Mouse (Mus musculus) megakaryocyte progenitor cell, adult 5-6 weeks (primary cell): ENCODE measurements around the gene Myh13. TPM values are rescaled to one million over a fixed set of nuclear protein-coding genes. Genes with fewer than 3 reads are reported as not detected.

Experiments used
- ATAC-seq: replicated peaks from 2 replicates; pipeline ENCODE4 v1.8.0; 2016; ENCODE audit warnings: mild to moderate bottlenecking, moderate TSS enrichment, inconsistent platforms; ENCODE audit not compliant: poor library complexity
- total RNA-seq, 2 experiments: library from RNA; stranded (forward) in 1 of 2; stranded (reverse) in 1 of 2; fragments of 157-497, 149-512 nt in 1 of 2; fragments of 200-1000 nt in 1 of 2; gene quantifications; 2 replicates each; pipeline versions ENCODE4 v1.2.3 to v1.2.4; 2015 to 2017

Gene Myh13
- total RNA-seq (2015) (not detected in 2 replicates), total RNA-seq (2017) (not detected in 2 replicates)

DNA sequence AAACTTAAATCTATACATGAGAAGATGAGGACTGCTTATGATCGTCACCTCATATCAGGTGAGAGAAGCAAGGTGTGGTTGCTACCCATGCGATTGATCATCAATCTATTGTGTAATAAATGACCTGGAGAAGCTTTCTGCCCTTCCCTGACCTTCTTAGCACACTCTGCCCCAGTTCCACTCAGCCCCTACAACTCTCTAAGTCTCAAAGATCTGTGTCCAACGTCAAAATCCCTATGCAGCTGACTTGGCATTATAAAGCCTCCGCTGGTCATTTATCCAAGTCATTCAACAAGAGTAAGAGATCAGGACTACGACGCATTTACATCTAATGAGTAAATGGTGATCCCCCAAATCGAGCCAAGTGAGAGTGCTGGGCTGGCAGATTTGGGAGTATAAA lies at the start of gene Myh13:
Gene Myh13 (plus strand): TSS at position 301 of the 400 bp plus-strand sequence.
- no peak for ATAC-seq

DNA sequence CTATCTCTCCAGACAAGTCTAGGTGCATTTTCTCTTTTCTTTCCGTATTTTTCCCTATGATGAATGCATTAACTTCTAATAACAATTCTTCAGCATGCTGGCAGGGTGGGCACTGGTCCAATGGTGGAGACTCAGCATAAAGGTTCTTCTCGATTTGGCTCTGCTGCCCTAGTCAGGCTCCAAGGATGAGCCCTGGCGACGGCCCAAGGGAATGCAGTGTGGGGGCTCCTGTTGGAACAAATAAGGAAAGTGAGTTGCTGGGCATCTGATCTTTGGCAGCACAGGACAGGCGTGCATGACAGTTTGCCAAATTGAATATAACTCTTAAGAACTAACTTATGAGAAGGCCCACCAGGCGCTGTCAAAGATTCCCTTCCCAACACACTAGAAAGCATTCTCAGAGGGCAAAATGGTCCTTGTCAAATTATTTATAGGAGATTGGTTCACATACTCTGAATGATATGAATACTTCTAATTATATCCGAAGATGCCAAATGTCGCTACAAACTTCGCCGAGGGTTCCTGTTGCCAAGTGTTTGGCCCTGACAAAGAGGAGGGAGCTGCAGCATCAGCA lies 44.8 kb upstream of the Myh13 start, which contains the start of gene Myh8:
Gene Myh8 (plus strand): TSS at position 524 of the 574 bp plus-strand sequence.
- ATAC-seq = no peak

DNA sequence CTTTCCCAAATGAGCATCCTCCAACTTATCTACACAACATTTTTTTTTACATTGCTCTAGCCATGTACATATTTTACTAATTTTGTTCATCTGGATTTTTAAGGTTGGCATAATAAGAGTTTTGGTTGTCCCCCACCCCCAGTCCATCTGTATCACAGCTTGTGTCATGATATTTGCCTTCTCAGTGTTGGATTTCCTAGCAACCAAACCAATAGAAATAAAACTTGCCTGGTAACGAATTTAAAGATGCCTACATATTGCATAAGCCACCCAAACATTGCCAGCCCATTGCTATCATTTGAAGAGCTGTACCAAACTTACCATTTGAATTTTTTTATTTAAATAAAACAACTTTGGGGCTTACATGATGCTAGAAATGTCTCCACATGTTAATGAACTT lies 28.0 kb upstream of the Myh13 start:
- no peak for ATAC-seq

DNA sequence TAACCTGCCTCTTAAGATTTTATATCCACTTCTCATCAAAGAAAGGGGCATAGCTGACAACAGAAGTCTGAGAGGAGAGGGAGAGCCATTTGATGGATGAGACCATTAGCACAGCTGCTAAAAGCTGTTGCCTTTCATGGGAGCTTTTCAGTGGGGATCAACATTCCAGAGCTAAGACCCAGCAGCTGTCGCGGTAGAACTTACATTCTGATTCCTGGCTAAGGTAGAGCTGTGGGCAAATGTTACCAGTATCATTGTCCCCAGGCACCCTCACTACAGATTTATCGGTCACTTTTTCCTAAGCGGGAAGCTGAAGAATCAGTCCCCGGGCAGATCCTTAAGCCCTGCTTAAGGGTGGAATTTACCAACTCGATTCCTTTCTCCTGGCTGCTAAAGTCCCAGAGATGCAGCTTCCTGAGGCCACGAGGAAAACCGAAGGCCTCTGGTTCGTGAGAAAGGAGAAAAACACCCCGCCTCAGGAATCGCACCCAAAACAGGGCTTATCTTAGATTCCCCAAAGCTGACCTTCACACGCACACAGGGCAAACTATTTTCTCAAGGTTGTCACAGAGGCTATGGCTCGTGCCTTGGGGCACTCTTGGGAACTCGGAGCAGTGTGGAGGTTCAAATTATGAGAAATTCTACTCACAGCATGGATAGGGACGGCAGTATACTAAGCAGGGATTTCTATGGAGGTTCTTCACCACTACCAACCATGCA lies 7.6 kb upstream of the Myh13 start:
- ATAC-seq = no peak

DNA sequence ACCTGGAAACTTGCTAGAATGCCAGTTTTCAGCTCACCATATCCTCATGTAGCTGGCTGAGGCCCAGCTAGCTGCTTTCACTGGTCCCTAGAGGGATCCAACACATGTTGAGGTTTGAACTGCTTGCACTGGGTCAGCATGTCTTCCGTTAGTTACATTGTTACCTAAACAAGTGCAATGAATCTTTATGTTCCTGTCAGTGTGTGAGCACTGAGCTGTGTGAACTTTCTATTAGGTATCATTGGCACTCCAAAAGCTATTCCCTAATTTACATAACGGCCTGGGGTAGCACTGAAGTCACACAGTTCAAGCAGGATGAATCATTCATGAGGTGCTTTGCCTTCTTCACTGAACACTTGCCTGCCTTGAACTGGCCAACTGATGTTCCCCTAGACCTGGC lies 5.1 kb downstream of the Myh13 start:
- ATAC-seq = no peak

DNA sequence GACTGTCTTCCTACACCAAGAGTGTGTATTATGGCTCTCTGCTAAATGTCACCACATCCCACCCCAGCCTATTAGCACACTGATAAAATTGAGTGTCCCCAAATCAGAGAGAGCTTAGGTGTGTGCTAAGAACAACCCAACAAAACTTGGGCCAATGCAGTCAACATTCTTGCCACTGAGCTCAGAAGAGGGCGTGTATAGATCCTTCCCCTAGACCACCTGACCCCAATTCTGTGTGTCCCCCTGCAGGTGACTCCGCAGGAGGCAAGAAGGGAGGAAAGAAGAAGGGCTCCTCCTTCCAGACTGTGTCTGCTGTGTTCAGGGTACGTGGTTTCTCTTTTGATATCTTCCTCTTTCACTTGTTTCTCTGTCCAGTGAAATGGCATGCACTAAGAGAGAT lies 23.1 kb downstream of the Myh13 start:
- no peak for ATAC-seq

DNA sequence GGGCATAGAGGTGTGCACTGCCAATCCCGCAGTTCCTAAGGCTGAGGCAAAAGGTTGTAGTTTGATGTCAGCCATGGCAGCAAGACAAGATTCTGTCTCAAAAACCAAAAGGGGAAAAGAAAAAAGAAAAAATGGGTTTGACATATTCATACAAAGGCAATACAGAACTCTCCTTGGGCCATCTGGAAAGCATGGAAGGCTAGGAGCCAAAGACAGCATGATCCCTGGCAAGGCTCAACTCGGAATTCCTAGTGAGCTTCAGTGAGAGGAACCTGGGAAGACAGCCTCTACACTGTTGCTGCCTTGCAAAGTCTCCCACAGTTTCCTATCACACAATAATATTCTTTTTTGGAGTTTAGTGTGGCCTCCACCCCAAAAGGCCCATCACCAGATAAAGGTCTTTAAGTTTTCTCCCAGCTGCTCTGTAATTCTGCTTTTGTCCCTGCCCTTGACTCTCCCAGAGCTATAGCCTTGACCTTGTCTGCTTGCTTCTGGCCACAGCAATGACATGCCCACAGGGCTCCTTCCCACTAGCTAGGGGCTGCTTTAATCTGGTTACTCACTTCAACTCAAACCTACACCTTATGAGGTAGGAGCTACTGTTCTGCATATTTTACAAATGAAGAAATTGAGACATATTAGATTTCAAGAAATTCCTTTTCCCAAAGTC lies 23.9 kb downstream of the Myh13 start:
- no peak for ATAC-seq

DNA sequence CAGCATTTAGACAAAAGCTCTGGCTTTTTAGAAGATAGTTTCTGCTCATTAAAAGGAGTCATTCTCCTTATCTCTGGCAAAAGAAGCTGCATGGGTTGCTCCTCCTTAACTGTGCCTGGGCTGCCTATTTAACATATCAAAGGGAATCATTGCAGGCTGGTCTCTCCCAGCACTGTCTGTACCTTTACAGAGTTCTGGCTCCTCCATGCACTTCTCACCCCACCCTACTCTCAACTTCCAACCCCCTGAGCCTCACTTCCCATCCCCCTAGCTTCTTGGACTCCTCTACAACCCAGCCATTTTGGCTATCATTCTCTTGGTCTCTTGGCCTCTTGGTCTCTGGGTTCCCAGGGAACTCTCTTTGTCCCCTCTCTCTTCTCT lies 24.4 kb downstream of the Myh13 start:
- ATAC-seq = no peak

DNA sequence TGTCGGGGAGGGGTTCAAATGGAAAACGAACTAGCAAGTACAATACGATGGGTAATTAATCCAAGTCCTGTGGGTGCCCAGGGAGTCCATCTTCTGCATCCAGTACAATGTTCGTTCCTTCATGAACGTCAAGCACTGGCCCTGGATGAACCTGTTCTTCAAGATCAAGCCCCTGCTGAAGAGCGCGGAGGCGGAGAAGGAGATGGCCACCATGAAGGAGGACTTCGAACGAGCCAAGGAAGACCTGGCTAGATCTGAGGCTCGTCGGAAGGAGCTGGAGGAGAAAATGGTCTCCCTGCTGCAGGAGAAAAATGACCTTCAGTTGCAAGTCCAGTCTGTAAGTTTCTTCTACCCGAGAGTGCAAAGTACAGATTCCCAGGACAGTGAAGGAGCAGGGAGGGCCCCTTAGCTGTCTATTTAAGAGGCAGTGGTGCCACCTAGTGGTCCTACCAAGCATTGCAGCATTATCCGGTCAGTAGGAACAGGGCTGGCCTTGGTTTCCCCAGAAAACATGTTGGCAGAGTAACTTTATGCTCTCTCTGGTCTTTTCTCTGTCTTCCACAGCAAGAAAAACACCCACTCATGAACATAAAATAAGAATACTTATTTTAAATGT lies 28.8 kb downstream of the Myh13 start:
- peak; percentile 83 for ATAC-seq

DNA sequence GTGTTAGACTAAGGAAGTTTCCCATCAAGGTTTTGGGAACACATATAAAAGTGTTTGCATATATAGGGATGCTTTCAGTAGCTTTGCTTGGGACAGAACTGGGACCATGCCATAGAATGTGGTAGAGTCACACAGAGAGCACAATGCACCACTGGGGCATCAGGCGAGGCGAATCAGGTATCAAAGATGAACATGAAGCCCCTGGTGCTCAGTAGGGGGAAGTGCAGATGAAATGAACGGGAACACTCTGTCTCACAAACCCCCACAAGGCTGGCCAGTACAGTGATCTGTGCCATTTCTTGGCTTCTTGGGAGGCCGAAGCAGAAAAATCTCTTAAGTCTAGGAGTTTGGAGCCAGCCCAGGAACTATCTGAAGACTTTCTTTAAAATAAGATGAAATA lies 31.6 kb downstream of the Myh13 start:
- peak; percentile 42; the same call in 1 of the 2 replicates for ATAC-seq

DNA sequence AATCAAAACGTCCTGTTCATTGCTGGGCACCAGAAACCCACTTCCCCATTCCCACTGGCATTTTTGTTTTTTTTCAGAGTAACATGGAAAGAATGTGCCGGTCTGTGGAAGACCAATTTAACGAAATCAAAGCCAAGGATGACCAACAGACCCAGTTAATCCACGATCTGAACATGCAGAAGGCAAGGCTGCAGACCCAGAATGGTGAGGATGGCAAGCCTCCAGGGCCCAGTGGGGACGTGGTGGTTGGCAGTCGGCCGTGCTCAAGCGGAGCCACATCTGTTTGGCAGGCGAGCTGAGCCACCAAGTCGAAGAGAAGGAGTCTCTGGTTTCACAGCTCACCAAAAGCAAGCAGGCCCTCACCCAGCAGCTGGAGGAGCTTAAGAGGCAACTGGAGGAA lies 36.6 kb downstream of the Myh13 start:
- no peak for ATAC-seq

DNA sequence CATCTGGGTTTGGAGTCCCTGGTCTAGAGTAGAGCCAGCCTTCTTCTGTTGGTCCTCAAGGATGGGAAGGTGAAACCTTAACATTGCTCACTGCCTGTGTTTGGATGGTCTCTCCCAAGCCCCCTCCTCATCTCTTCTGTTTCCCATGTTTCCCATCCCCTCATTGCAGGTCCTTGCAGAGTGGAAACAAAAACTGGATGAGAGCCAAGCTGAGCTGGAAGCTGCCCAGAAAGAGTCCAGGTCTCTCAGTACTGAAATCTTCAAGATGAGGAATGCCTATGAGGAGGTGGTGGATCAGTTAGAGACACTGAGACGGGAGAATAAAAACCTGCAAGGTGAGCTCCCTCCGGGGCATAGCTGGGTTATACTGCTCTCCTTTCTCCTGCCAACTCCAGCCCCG lies 40.8 kb downstream of the Myh13 start:
- no peak for ATAC-seq

DNA sequence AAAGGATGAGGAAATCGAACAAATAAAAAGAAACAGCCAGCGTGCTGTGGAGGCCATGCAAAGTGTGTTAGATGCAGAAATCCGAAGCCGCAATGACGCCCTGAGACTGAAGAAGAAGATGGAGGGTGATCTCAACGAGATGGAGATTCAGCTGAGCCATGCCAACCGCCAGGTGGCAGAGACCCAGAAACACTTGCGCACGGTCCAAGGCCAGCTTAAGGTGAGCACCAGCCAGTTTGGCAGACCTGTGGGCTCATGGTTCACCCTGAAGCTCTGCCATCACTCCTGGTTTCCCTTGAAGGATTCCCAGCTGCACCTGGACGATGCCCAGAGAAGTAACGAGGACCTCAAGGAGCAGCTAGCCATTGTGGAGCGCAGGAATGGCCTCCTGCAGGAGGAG lies 43.1 kb downstream of the Myh13 start:
- no peak for ATAC-seq

DNA sequence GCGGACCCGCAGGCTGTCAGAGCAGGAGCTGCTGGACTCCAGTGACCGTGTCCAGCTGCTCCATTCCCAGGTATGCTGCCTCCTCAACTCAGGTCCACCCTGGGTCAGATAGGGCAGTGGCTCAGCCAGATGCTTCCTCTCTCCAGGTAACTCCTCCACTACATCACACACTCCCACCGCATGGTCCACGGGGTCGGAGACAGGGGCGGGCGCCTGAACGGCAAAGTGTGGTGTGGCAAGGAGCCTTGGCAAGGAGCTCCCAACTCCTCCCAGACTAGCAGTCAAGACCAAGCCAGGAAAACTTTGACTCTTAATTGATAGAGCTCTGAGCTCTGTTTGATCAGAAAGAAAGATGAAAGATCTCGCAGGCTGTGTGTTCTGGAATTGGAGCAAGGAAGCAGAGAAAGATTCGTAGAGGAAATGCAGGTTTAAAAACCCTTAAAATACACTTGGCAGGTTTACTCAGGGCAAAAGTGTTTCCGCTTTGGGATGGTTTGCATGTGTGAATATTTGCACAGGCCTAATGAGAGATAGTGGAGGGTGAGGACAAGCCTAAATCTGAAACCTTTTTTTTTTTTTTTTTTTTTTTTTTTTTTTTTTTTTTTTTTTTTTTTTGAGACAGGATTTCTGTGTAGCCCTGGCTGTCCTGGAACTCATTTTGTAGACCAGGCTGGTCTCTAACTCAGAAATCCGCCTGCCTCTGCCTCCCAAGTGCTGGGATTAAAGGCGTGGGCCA lies 43.7 kb downstream of the Myh13 start:
- no peak for ATAC-seq

DNA sequence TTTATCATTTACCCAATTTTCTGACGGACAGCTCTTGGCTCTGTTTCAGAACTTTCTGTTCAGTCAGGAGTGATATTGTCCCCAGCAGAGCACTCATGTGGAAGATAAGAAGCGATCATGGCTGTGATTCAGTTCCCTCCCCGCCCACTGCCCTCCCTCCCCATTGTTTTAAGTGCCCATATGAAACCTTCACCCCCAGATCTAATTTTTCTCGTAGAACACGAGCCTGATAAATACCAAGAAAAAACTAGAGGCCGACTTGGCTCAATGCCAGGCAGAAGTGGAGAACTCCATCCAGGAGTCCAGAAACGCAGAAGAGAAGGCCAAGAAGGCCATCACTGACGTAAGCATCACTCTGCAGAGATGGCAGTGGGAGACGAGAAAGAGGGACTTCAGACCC lies 45.5 kb downstream of the Myh13 start:
- no peak for ATAC-seq

DNA sequence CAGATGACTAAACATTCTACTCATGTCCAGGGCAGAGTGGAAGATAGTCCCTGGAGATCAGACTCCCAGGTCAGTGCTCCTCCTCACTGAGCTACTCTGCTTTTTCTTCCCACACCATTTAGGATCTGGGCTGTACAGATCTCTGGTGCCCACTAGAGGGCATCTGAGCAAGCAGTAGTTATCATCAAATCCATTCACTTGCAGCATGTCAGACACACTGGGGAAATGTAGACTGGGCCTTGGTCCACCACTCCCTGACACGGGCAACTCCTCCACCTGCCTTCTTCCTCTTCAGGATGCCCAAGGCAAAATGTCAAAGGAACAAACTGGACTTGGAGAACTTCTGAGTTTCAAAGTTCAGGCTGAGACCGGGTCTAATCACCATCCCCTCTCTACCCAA lies 51.9 kb downstream of the Myh13 start:
- peak; percentile 72 for ATAC-seq

DNA sequence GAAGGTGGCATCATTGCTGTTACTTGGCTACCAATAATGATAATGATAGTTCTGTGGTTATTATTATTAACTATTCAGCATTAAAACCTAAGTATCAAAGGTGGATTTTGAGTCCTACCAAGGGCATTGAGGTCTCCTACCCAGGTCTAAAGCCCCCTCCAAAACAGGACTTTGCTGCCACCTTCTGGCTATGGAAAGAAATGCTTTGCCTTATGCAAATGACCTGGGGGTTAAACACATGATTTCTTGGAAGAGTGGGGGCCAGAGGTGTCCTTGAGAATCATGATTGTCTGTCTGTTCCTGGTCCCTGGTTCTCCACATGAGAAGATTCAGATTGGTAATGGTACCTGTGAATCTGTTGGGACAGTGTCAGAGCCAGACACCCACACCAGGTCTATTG lies 54.9 kb downstream of the Myh13 start:
- peak; percentile 64 for ATAC-seq

DNA sequence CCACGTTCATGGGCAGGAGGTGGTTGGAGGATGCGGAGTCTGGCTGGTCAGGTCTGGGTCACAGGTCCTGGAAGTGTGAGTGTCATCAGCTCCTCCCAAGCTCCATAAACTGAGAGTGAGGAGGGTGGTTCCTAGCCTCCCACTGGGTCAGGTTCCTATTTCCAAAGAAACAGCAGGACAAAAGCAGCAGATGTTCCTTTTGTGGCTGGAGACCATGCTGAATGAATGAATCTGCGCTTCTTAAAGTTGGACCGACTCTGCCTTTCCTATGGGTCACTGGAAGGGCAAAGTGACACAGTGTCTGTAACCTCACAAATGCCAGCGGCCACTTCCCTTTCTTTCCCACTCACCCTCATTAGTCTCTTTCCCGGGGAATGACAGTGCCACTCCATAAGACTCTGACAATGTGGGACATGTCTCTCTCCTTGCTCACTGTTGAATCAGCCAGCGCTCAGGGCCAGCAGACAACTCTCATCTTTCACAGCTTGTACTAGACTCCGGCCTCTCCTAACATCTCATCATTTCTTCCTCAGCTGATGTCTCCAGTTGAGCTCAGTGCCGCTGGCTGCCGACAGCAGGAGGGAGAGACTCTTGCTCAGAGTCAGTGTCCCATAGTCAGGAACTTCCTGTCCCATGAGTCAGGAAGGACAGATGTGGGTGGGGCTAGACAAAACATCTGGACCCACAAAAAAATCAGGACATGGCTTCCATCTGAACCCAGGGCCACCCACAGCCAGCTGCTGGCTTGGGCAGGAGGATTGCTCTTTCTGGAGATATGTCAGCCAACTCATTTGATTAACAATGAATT lies 58.4 kb downstream of the Myh13 start:
- ATAC-seq = no peak

DNA sequence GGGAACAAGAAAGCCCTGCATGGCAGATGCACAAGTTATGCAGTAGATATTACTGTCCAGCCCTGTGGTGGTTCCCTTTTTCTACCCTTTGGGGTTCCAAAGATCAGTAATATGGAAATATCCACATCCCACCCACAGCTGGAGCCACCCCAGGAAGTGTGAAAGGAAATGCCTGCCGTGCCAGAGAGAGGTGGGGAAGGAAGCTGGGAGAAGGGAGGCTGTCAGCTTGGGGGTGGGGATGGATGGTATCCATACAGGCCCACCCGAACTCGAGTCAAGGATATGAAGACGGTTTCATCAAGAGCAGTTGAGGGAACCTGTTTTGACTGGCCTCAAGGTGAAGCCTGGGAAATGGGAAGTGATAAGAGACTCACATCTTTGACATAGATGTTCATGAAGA lies 60.4 kb downstream of the Myh13 start:
- no peak for ATAC-seq

DNA sequence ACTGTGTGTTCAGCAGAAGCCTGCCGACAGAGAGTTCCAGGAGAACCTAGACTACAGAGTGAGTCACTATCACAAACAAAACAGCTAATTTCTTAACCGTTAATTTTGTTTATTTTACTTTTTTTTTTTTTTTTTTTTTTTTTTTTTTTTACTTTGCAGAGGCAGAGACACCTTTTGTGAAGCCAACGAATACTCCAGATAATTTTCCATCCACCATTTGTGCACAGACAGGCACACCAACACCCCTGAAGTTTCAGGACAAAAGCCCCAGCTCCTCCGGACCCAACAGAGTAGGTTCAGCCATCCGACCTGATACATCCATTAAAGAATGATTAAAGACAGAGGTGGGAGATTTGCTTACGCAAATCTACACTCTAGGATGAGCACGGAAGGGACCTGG lies 63.2 kb downstream of the Myh13 start:
- no peak for ATAC-seq
